Mouse (Mus musculus) kidney, postnatal 0 days (tissue): ENCODE measurements around the gene Hspa2. TPM values are rescaled to one million over a fixed set of nuclear protein-coding genes. Genes with fewer than 3 reads are reported as not detected.

Experiments
- ATAC-seq: fragments of 200-750 bp; cut with Nextera tagmentation; replicated peaks from 2 replicates; pipeline ENCODE4 v1.8.0; 2017; ENCODE audit warnings: low read depth, moderate number of reproducible peaks, moderate TSS enrichment, moderate library complexity; ENCODE audit not compliant: low FRiP score
- DNase-seq: peaks from one replicate; pipeline ENCODE4 v3.0.0-alpha.2; 2016; ENCODE audit warnings: low spot score
- H3K27ac ChIP-seq: fragments of 300-500 bp; sonication (generic); 2 replicates; pipeline ENCODE4 v1.5.1; 2014; ENCODE audit warnings: mild to moderate bottlenecking
- H3K27me3 ChIP-seq: fragments of 300-500 bp; sonication (generic); 2 replicates; pipeline ENCODE4 v1.6.1; 2014; ENCODE audit warnings: low read length, mixed read lengths; ENCODE audit not compliant: insufficient read depth
- H3K36me3 ChIP-seq: fragments of 300-500 bp; sonication (generic); 2 replicates; pipeline ENCODE4 v1.6.1; 2014; ENCODE audit warnings: low read length, mixed read lengths; ENCODE audit not compliant: insufficient read depth
- H3K4me1 ChIP-seq: fragments of 300-500 bp; sonication (generic); replicated peaks from 2 replicates; pipeline ENCODE4 v1.6.1; 2014; ENCODE audit warnings: antibody characterized with exemption, low read length, mixed read lengths; ENCODE audit not compliant: insufficient read depth
- H3K4me2 ChIP-seq: fragments of 300-500 bp; sonication (generic); 2 replicates; pipeline ENCODE4 v1.6.1; 2014; ENCODE audit warnings: mild to moderate bottlenecking, low read length, moderate library complexity, mixed read lengths
- H3K4me3 ChIP-seq: fragments of 300-500 bp; sonication (generic); replicated peaks from 2 replicates; pipeline ENCODE4 v1.5.1; 2014; ENCODE audit warnings: low read depth, low read length
- H3K9ac ChIP-seq: fragments of 300-500 bp; sonication (generic); 2 replicates; pipeline ENCODE4 v1.6.1; 2014; ENCODE audit warnings: low read depth, low read length
- H3K9me3 ChIP-seq: fragments of 300-500 bp; sonication (generic); replicated peaks from 2 replicates; pipeline ENCODE4 v1.6.1; 2016; ENCODE audit warnings: low read length, inconsistent platforms, mixed read lengths
- CTCF ChIP-seq: IDR thresholded peaks from 2 replicates; pipeline ENCODE4 v1.5.1; 2016; ENCODE audit warnings: antibody characterized with exemption, low read depth, mild to moderate bottlenecking, moderate library complexity
- WGBS: fragments of 180-500 bp; shearing (Covaris S2); extraction: QIAGEN DNeasy Blood & Tissue Kit; methylation state at CpG from one replicate; pipeline ENCODE4 v1.1.7; 2014; 5-methylcytosine and 5-hydroxymethylcytosine counted together
- polyA plus RNA-seq: library from polyadenylated mRNA; unstranded; fragments of >200 nt; fragmentation: Nextera tagmentation; extraction: Ambion mirVana; gene quantifications from 2 replicates; pipeline ENCODE4 v1.2.1, GENCODE M21; 2015

Hspa2 gene
- polyA plus RNA-seq, 1 experiment from 2014 or later: 12.4 TPM

- WGBS: 3% methylated on average over 64 of the region's 64 CpGs
- ATAC-seq (no peak), DNase-seq (peak; percentile 17)
- Histone ChIP-seq H3K9me3 (no peaks in the 10 kb centered on the region), H3K27ac (no peak overlapping the region), H3K4me3 (peak overlapping the region; percentile 78), H3K4me2 (peak overlapping the region; percentile 90), H3K36me3 (no peaks in the 10 kb centered on the region), H3K4me1 (peaks cover 14% of the 10 kb centered on the region), H3K9ac (no peak overlapping the region), H3K27me3 (0 out of 2 replicates have a peak, but pooled peaks cover 5% of the 10 kb centered on the region)
- no peak for TF ChIP-seq CTCF
Measured at GRCm38 (mm10) chr12:76405183-76405970, 1.4 kb downstream of the Hspa2 start.

- DNase-seq: peak; percentile 39
- Histone ChIP-seq H3K27ac (no peak overlapping the region), H3K9me3 (no peaks in the 10 kb centered on the region), H3K4me2 (peak overlapping the region; percentile 90), H3K4me1 (peaks cover 14% of the 10 kb centered on the region), H3K36me3 (no peaks in the 10 kb centered on the region), H3K9ac (no peak overlapping the region), H3K27me3 (0 out of 2 replicates have a peak, but pooled peaks cover 5% of the 10 kb centered on the region), H3K4me3 (peak overlapping the region; percentile 78)
- WGBS: 3% methylated on average over 23 of the region's 23 CpGs
- ATAC-seq: no peak
- no peak for TF ChIP-seq CTCF
Measured at GRCm38 (mm10) chr12:76405971-76406370, 2.0 kb downstream of the Hspa2 start.

GRCm38 (mm10) chr12:76407184-76407583, 3.2 kb downstream of the Hspa2 start:
- Histone ChIP-seq H3K27me3 (0 out of 2 replicates have a peak, but pooled peaks cover 5% of the 10 kb centered on the region), H3K4me2 (no peak overlapping the region), H3K9me3 (no peaks in the 10 kb centered on the region), H3K9ac (no peak overlapping the region), H3K36me3 (no peaks in the 10 kb centered on the region), H3K4me1 (peaks cover 14% of the 10 kb centered on the region), H3K4me3 (no peak overlapping the region), H3K27ac (no peak overlapping the region)
- no peak for TF ChIP-seq CTCF
- 36% methylated on average over 1 of the region's 1 CpGs for WGBS
- ATAC-seq (no peak), DNase-seq (peak; percentile 31)

GRCm38 (mm10) chr12:76409166-76409565, 5.2 kb downstream of the Hspa2 start:
- no peak for ATAC-seq
- TF ChIP-seq CTCF: no peak

GRCm38 (mm10) chr12:76415383-76416010, 11.5 kb downstream of the Hspa2 start:
- WGBS: 87% methylated on average over 11 of the region's 12 CpGs
- H3K4me1 ChIP-seq: 0 out of 2 replicates have a peak, but pooled peaks cover 5% of the 10 kb centered on the region
- TF ChIP-seq CTCF: no peak
- H3K4me2 ChIP-seq: no peak overlapping the region
- no peak overlapping the region for H3K27ac ChIP-seq
- H3K9me3 ChIP-seq: no peaks in the 10 kb centered on the region
- no peak for ATAC-seq
- no peak overlapping the region for H3K9ac ChIP-seq
- DNase-seq: no peak
- H3K36me3 ChIP-seq: no peaks in the 10 kb centered on the region
- H3K27me3 ChIP-seq: no peaks in the 10 kb centered on the region
- no peak overlapping the region for H3K4me3 ChIP-seq

More at GRCm38 (mm10) chr12:76409166-76409565, 5.2 kb downstream of the Hspa2 start:
- no peak for DNase-seq
- no peaks in the 10 kb centered on the region for H3K36me3 ChIP-seq
- no peak overlapping the region for H3K4me2 ChIP-seq
- no peak overlapping the region for H3K27ac ChIP-seq
- H3K4me1 ChIP-seq: peaks cover 14% of the 10 kb centered on the region
- no peaks in the 10 kb centered on the region for H3K9me3 ChIP-seq
- 35% methylated on average over 4 of the region's 4 CpGs for WGBS
- H3K4me3 ChIP-seq: no peak overlapping the region
- 0 out of 2 replicates have a peak, but pooled peaks cover 5% of the 10 kb centered on the region for H3K27me3 ChIP-seq
- H3K9ac ChIP-seq: no peak overlapping the region

- peak; percentile 45 for DNase-seq
- WGBS: 1% methylated on average over 37 of the region's 37 CpGs
- H3K27ac ChIP-seq: no peak within 1 kb of the TSS
Measured at GRCm38 (mm10) chr12:76417433-76417854, 13.5 kb downstream of the Hspa2 start, which contains the start of gene Ppp1r36. Ppp1r36 (plus strand) TSS chr12:76417538.

More at GRCm38 (mm10) chr12:76417433-76417854, 13.5 kb downstream of the Hspa2 start, which contains the start of gene Ppp1r36:
- peak; percentile 79 for ATAC-seq
- H3K4me2 ChIP-seq: peak within 1 kb of the TSS; percentile 60
- H3K27me3 ChIP-seq: no peaks in the 10 kb centered on the region
- peak within 1 kb of the TSS; percentile 49 for H3K9ac ChIP-seq
- H3K4me3 ChIP-seq: peak within 1 kb of the TSS; percentile 33
- H3K36me3 ChIP-seq: no peaks in the 10 kb centered on the region
- TF ChIP-seq CTCF: no peak
- no peaks in the 10 kb centered on the region for H3K9me3 ChIP-seq
- 0 out of 2 replicates have a peak, but pooled peaks cover 5% of the 10 kb centered on the region for H3K4me1 ChIP-seq
